Mouse (Mus musculus): ENCODE data around the gene Glrx2.

GRCm38 (mm10) chr1:143770444-143771109 lies 54.4 kb downstream of the Glrx2 start:
- TF ChIP-seq CTCF (IDR thresholded peaks at IDR 0.05; ENCODE audit: control insufficient read depth, insufficient read depth, insufficient read length) (no peak), MYOG (IDR thresholded peaks at IDR 0.05; ENCODE audit: control insufficient read depth, extremely low read depth, insufficient read length) (no peak), MYOD1 (IDR thresholded peaks at IDR 0.05; ENCODE audit: control insufficient read depth, insufficient read length, low read depth) (no peak), CEBPB (IDR thresholded peaks at IDR 0.05; ENCODE audit: low read depth) (no peak)

Data from C2C12 (cell line).